Mouse (Mus musculus): ENCODE results near the gene Gm20897.
"Not testable (repeated sequence)": the region's sequence is repeated elsewhere in the genome, so short reads cannot be mapped to it uniquely, and the experiment has no call there.

Gm20897 gene

GRCm38 (mm10) chrY:38502138-38502537 lies at the start of gene Gm20897:
TSS of gene Gm20897 (minus strand) at chrY:38502238.
- DNase-seq (ENCODE audit: low spot score in 2 of 2): not testable (repeated sequence)

Data from frontal cortex, postnatal 25 days (tissue).